ENCODE assay signal across 8 mouse cellular contexts in the genomic region with DNA sequence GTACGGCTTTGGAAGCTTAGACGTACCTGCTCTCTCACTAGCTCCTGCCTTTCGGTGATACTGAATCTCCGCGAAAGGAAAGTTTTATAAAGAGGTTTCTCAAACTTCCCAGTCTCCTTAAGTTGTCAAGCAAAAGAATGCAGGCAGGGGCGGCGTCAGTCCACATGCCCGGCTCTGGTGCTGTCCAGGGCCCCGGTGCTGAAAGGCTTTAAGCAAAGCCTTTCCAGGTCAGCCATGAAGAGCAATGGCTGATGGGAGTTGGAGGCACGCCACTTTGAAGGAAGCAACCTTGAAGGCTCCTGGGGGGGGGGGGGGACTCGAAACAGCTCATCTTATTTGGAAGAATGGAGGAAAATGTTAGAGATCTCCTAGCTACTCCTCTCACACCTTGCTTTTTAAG. TPM values are rescaled to one million over a fixed set of nuclear protein-coding genes. Genes with fewer than 3 reads are reported as not detected.
A peak's percentile ranks its signal among the peaks of the same experiment; 100 is the strongest.
DNase-seq lines count a peak whose midpoint lies in the region; ATAC-seq and TF ChIP-seq lines count a peak whose summit lies in the region.

No protein-coding gene starts in this region.

- no peak overlapping the region for H3K4me2 ChIP-seq in heart, postnatal 0 days (ENCODE audit: low read depth, low read length)

- WGBS in heart, postnatal 0 days = 19% methylated on average over 11 of the region's 11 CpGs

- H3K9ac ChIP-seq in heart, postnatal 0 days (replicated peaks; ENCODE audit: low read depth, low read length) = no peak overlapping the region

- H3K9me3 ChIP-seq in heart, postnatal 0 days (replicated peaks; ENCODE audit: control insufficient read depth, low read length) = no peaks in the 10 kb centered on the region

- ATAC-seq in heart, postnatal 0 days (ENCODE audit: insufficient read depth, low read depth) = no peak

- H3K4me3 ChIP-seq in heart, postnatal 0 days (ENCODE audit: low read depth, low read length) = no peak overlapping the region

- H3K36me3 ChIP-seq in heart, postnatal 0 days (replicated peaks; ENCODE audit: control insufficient read depth, insufficient read depth, low read length) = no peaks in the 10 kb centered on the region

- no peak overlapping the region for H3K27ac ChIP-seq in heart, postnatal 0 days (ENCODE audit: low read depth)

- DNase-seq in heart, postnatal 0 days (ENCODE audit: low spot score) = peak; percentile 13
- DNase-seq in heart, adult 11 months = no peak
- peak; percentile 37 for DNase-seq in thymus, postnatal 4 days
- no peak for DNase-seq in thymus, postnatal 0 days (ENCODE audit: low spot score)
- peak; percentile 16 to 71 for DNase-seq in kidney, postnatal 36 days
- no peak for DNase-seq in layer of hippocampus, adult 9-10 months (ENCODE audit: low spot score)
- DNase-seq in layer of hippocampus, postnatal 36 days = no peak
- no peak for DNase-seq in spleen, postnatal 36 days (ENCODE audit: low spot score in 2 of 2)

- no peak for TF ChIP-seq EP300 in heart, postnatal 0 days (IDR thresholded peaks at IDR 0.05; ENCODE audit: low read depth)

- no peaks in the 10 kb centered on the region for H3K27me3 ChIP-seq in heart, postnatal 0 days (ENCODE audit: control insufficient read depth, insufficient read depth, low read length)

- no peak for TF ChIP-seq CTCF in heart, postnatal 0 days (IDR thresholded peaks at IDR 0.05; ENCODE audit: low read depth)

- no peaks in the 10 kb centered on the region for H3K4me1 ChIP-seq in heart, postnatal 0 days (ENCODE audit: control insufficient read depth, insufficient read depth)

RNA-seq across cellular contexts. Expression of a gene that starts 34.3 kb away (rescaled TPM):
- 0.12 TPM in 1 of 2 replicates, not detected in the other for total RNA-seq in heart, postnatal 0 days (2014; rRNA removed; ENCODE audit: low replicate concordance)
- 0.36 and 0.51 TPM in 2 replicates for polyA plus RNA-seq in heart, postnatal 0 days (2015; fragmentation: Nextera tagmentation; extraction: Ambion mirVana)
- polyA plus RNA-seq in thymus, postnatal 0 days (2015; fragmentation: Nextera tagmentation; extraction: Ambion mirVana) = 0.53 and 0.87 TPM in 2 replicates
- total RNA-seq in layer of hippocampus, postnatal 36 days (2021) = 100 to 1,000 TPM in 1 of 2 experiments, 10 to 100 TPM in 1; 85.5 to 105 TPM

Comparison
In these comparisons a context has a peak if more than half of its experiments do, and no peak if none do; other contexts are left out.
1. DNase-seq: peak in heart, postnatal 0 days (single experiment), thymus, postnatal 4 days (single experiment) and kidney, postnatal 36 days (2 of 2); none in heart, adult 11 months (single experiment), thymus, postnatal 0 days (single experiment), layer of hippocampus, adult 9-10 months (single experiment), layer of hippocampus, postnatal 36 days (0 of 2) and spleen, postnatal 36 days (0 of 2).
2. RNA of a gene that starts 34.3 kb away (total RNA-seq): 85.5 to 105 TPM in layer of hippocampus, postnatal 36 days; 0.12 TPM in heart, postnatal 0 days; every median in the first group is over 10 times any median in the second.